Mouse (Mus musculus): ENCODE measurements around the gene Ciart.
"Not testable (repeated sequence)": the region's sequence is repeated elsewhere in the genome, so short reads cannot be mapped to it uniquely, and the experiment has no call there.

DNA sequence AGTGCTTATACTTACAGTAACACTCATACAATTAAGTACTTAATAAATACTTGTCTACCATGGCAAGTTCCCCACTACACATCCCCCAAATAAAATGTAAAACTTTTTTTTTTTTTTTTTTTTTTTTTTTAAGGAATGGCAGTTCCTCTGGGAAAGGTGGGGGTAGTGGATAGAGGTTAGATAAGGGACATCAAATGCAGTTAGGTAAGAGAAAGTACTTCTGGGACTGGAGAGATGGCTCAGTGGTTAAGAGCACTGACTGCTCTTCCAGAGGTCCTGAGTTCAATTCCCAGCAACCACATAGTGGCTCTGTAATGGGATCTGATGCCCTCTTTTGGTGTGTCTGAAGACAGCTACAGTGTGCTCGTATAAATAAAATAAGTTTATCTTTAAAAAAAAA is 25.0 kb downstream of the Ciart start:
- TF ChIP-seq USF1 (IDR thresholded peaks at IDR 0.05; ENCODE audit: low read depth); CTCF (IDR thresholded peaks at IDR 0.05; ENCODE audit: control insufficient read depth, insufficient read depth, insufficient read length); MAX (IDR thresholded peaks at IDR 0.05); MYOG (IDR thresholded peaks at IDR 0.05; ENCODE audit: control insufficient read depth, extremely low read depth, insufficient read length); CEBPB (IDR thresholded peaks at IDR 0.05; ENCODE audit: low read depth); MYOD1 (IDR thresholded peaks at IDR 0.05; ENCODE audit: control insufficient read depth, insufficient read length, low read depth): not testable (repeated sequence)
